Mouse (Mus musculus) liver, embryonic 14.5 days (tissue): ENCODE measurements at regions not wholly inside any gene's neighbourhood (a gene's known extent, or its start where the extent isn't known, plus 50 kb on each side); places are given as distances from the start of the nearest gene placed in this dataset.

Experiments
- CTCF ChIP-seq: IDR thresholded peaks from 2 replicates; pipeline ENCODE4 v1.5.1; 2016; ENCODE audit warnings: antibody characterized with exemption, low read depth, control low read depth
- EP300 ChIP-seq: IDR thresholded peaks from 2 replicates; pipeline ENCODE4 v1.6.1; 2016; ENCODE audit warnings: antibody characterized with exemption, low read depth

GRCm38 (mm10) chr4:26888514-26888913 is 541.8 kb upstream of the Manea start:
- TF ChIP-seq CTCF (no peak), EP300 (no peak)
